Mouse (Mus musculus) heart, embryonic 14.5 days (tissue): ENCODE data around the gene Vmn1r3. TPM values are rescaled to one million over a fixed set of nuclear protein-coding genes. Genes with fewer than 3 reads are reported as not detected.
"Not testable (repeated sequence)": the region's sequence is repeated elsewhere in the genome, so short reads cannot be mapped to it uniquely, and the experiment has no call there.

ENCODE experiments used
- ATAC-seq: fragments of 200-750 bp; cut with Nextera tagmentation; 2 replicates; pipeline ENCODE4 v1.8.0; 2017; ENCODE audit warnings: low read depth, moderate TSS enrichment; ENCODE audit not compliant: insufficient number of reproducible peaks, insufficient read depth, low FRiP score
- H3K27ac ChIP-seq, 2 experiments: fragments of 200-500 bp in 1 of 2; fragments of 300-500 bp in 1 of 2; sonication (generic) in 1 of 2; replicated peaks in 1 of 2; 2 replicates each; pipeline ENCODE4 v1.5.1; 2012 to 2014; ENCODE audit warnings: low read depth in 2 of 2, low read length in 2 of 2, control low read depth in 1 of 2, mild to moderate bottlenecking in 1 of 2, mixed read lengths in 1 of 2; ENCODE audit not compliant: control insufficient read depth in 1 of 2, insufficient read depth in 1 of 2
- H3K27me3 ChIP-seq: fragments of 300-500 bp; sonication (generic); 2 replicates; pipeline ENCODE4 v1.6.1; 2014; ENCODE audit warnings: mild to moderate bottlenecking, low read length, control low read depth; ENCODE audit not compliant: control insufficient read depth, insufficient read depth
- H3K36me3 ChIP-seq: fragments of 300-500 bp; sonication (generic); 2 replicates; pipeline ENCODE4 v1.6.1; 2014; ENCODE audit warnings: mild to moderate bottlenecking, control low read depth, low read length, mixed read lengths; ENCODE audit not compliant: control insufficient read depth, insufficient read depth
- H3K4me1 ChIP-seq, 2 experiments: fragments of 200-500 bp in 1 of 2; fragments of 300-500 bp in 1 of 2; sonication (generic) in 1 of 2; 2 replicates each; pipeline ENCODE4 v1.6.1; 2012 to 2014; ENCODE audit warnings: low read length in 2 of 2, control low read depth in 1 of 2, mixed read lengths in 1 of 2; ENCODE audit not compliant: control insufficient read depth in 2 of 2, insufficient read depth in 2 of 2
- H3K4me2 ChIP-seq: fragments of 300-500 bp; sonication (generic); 2 replicates; pipeline ENCODE4 v1.6.1; 2014; ENCODE audit warnings: mild to moderate bottlenecking, low read length
- H3K4me3 ChIP-seq, 2 experiments: fragments of 200-500 bp in 1 of 2; fragments of 300-500 bp in 1 of 2; sonication (generic) in 1 of 2; 2 replicates each; pipeline ENCODE4 v1.5.1; 2012 to 2014; ENCODE audit warnings: low read length in 2 of 2, mild to moderate bottlenecking in 2 of 2, control low read depth in 1 of 2, low read depth in 1 of 2, moderate library complexity in 1 of 2; ENCODE audit not compliant: control insufficient read depth in 1 of 2, insufficient read depth in 1 of 2
- H3K9ac ChIP-seq: fragments of 300-500 bp; sonication (generic); 2 replicates; pipeline ENCODE4 v1.6.1; 2014; ENCODE audit warnings: mild to moderate bottlenecking, low read length
- H3K9me3 ChIP-seq: fragments of 300-500 bp; sonication (generic); 2 replicates; pipeline ENCODE4 v1.6.1; 2016; ENCODE audit warnings: low read length, control low read depth; ENCODE audit not compliant: control insufficient read depth
- WGBS: fragments of 180-500 bp; shearing (Covaris S2); extraction: QIAGEN DNeasy Blood & Tissue Kit; methylation state at CpG from one replicate; pipeline ENCODE4 v1.1.7; 2014; 5-methylcytosine and 5-hydroxymethylcytosine counted together
- polyA plus RNA-seq: library from polyadenylated mRNA; unstranded; fragments of >200 nt; fragmentation: Nextera tagmentation; extraction: Ambion mirVana; gene quantifications from 2 replicates; pipeline ENCODE4 v1.2.1, GENCODE M21; 2014

Gene Vmn1r3
- polyA plus RNA-seq, 1 experiment from 2014 or later = not detected

DNA sequence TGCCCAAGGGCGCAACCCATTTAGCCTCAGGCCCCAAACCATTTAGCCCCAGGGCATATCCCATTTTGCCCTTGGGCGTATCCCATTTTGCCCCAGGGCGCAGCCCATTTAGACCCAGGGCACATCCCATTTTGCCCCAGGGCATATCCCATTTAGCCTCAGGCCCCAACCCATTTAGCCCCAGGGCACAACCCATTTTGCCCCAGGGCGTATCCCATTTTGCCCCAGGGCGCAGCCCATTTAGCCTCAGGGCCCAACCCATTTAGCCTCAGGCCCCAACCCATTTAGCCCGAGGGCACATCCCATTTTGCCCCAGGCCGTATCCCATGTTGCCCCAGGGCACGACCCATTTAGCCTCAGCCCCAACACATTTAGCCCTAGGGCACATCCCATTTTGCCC lies 9.4 kb downstream of the Vmn1r3 start:
- not testable (repeated sequence) for H3K4me2 ChIP-seq, H3K27ac ChIP-seq, H3K4me3 ChIP-seq, H3K27me3 ChIP-seq, H3K36me3 ChIP-seq, H3K9ac ChIP-seq, ATAC-seq, H3K4me1 ChIP-seq
- 96% methylated on average over 5 of the region's 8 CpGs for WGBS
- H3K9me3 ChIP-seq = peaks cover 14% of the 10 kb centered on the region; the same call in 1 of the 2 replicates

GRCm38 (mm10) chr4:3174586-3174985 lies 10.6 kb downstream of the Vmn1r3 start:
- WGBS = 75% methylated on average over 4 of the region's 4 CpGs
- ATAC-seq, H3K27me3 ChIP-seq, H3K4me3 ChIP-seq, H3K4me1 ChIP-seq, H3K36me3 ChIP-seq, H3K9ac ChIP-seq, H3K4me2 ChIP-seq, H3K27ac ChIP-seq: not testable (repeated sequence)
- 0 out of 2 replicates have a peak, but pooled peaks cover 11% of the 10 kb centered on the region for H3K9me3 ChIP-seq

DNA sequence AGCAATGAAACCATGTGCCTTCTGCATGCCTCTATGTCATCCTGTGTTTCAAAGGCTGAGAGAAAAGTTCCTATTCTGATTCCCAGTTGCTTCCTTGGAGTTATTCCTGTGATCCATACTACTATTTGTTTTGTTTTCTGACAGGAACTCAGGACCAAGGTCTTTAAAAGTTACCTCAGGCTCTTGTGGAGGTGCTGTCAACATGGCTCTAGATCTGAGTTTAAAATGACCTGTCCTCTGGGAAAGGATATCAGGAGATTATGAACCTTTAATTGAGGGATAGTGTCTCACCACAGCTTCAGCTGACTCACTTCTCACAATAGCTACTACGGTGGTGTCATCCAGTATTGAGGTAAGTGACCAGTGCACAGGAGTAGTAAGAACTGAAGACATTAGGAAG lies 18.1 kb downstream of the Vmn1r3 start, which contains the start of gene Vmn1r2:
TSS of gene Vmn1r2 (plus strand) at position 301 of the 400 bp plus-strand sequence.
- ATAC-seq, H3K9ac ChIP-seq, H3K27ac ChIP-seq, H3K27me3 ChIP-seq, H3K4me1 ChIP-seq, H3K36me3 ChIP-seq, H3K4me3 ChIP-seq, H3K4me2 ChIP-seq, H3K9me3 ChIP-seq: not testable (repeated sequence)
- WGBS = no CpG with 5 or more reads among the region's 1 CpGs

DNA sequence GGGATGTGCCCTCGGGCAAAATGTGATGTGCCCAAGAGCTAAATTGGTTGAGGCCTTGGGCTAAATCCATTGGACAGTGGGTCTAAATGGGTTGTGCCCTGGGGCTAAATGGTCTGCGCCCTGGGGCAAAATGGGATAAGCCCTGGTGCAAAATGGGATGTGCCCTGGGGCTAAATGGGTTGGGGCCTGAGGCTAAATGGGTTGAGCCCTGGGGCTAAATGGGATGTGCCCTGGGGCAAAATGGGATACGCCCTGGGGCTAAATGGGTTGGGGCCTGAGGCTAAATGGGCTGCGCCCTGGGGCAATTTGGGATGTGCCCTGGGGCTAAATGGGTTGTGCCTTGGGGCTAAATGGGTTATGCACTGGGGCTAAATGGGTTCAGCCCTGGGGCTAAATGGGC lies 20.1 kb downstream of the Vmn1r3 start:
- Histone ChIP-seq H3K9me3 (peaks cover 4% of the 10 kb centered on the region), H3K4me2 (no peak overlapping the region), H3K9ac (no peak overlapping the region), H3K36me3 (no peaks in the 10 kb centered on the region), H3K4me1 (no peaks in the 10 kb centered on the region), H3K27ac (no peak overlapping the region), H3K4me3 (no peak overlapping the region), H3K27me3 (no peaks in the 10 kb centered on the region)
- 85% methylated on average over 4 of the region's 4 CpGs for WGBS
- ATAC-seq = no peak

GRCm38 (mm10) chr4:3164429-3164828 lies 20.7 kb downstream of the Vmn1r3 start:
- not testable (repeated sequence) for H3K4me3 ChIP-seq, H3K4me2 ChIP-seq, H3K27ac ChIP-seq, H3K9ac ChIP-seq, H3K9me3 ChIP-seq, H3K27me3 ChIP-seq, ATAC-seq, H3K4me1 ChIP-seq, H3K36me3 ChIP-seq

DNA sequence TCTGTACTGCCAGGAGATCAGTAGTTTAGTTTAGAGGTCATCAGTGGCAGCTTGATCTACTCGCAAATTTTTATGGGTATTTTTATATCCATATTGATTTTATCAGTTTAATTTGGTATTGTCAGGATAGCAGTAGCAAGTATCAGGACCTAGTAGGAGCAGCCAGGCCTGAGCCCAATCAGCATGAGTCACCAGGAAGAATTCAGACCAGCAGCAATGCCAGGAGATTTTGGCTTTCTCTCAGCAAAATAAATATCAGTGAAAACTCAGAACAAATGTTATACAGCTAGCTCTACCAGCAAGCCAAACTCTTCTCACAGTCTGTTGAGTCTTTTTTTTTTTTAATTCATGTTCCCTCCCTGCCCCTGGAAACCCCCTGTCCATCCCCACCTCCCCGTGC lies 31.8 kb downstream of the Vmn1r3 start:
- H3K4me3 ChIP-seq, H3K36me3 ChIP-seq, H3K9me3 ChIP-seq, H3K27ac ChIP-seq, H3K4me2 ChIP-seq, H3K4me1 ChIP-seq, H3K9ac ChIP-seq, ATAC-seq, H3K27me3 ChIP-seq: not testable (repeated sequence)
- WGBS = 53% methylated on average over 2 of the region's 2 CpGs

DNA sequence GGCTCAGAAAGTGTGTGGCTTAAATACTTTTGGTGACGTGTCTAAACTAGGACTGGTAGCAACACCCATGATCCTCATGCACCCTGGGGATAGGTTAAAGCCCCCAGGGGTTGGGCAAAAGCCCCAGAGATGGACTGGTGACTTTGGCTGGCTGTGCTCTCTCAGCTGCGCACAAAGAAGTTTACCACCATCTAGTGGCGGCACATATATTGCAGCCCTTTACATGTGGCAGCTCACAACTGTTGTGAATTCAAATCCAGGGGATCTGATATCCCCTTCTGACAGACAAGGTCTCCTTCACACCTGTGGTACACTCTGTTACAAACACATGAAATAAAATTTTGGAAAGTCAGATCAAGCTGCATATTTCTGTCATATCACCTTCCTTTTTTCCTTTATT lies 37.2 kb downstream of the Vmn1r3 start:
- not testable (repeated sequence) for H3K4me2 ChIP-seq, H3K4me3 ChIP-seq, H3K9me3 ChIP-seq, H3K27me3 ChIP-seq, ATAC-seq, H3K36me3 ChIP-seq, H3K4me1 ChIP-seq, H3K9ac ChIP-seq, H3K27ac ChIP-seq
- WGBS = no CpG with 5 or more reads among the region's 3 CpGs
